11 mouse cellular contexts compared by ENCODE assay signal in genomic region chr7:144081963-144082362, GRCm38 (mm10).
DNase-seq lines count a peak whose midpoint lies in the region; ATAC-seq lines count a peak whose summit lies in the region.
"Had no signal": no experiment of that assay in that cellular context is flagged by ENCODE, and none has a peak within 500 bp of the region (broad histone marks: within the 10 kb centered on the region; RNA-seq: fewer than 3 reads in every experiment).

No protein-coding gene starts in this region.

- no peaks in the 10 kb centered on the region for H3K36me3 ChIP-seq in lung, embryonic 15.5 days
- H3K36me3 ChIP-seq: heart, embryonic 15.5 days; stomach, embryonic 15.5 days had no signal

- H3K4me1 ChIP-seq in lung, embryonic 15.5 days: no peaks in the 10 kb centered on the region
- H3K4me1 ChIP-seq: heart, embryonic 15.5 days; stomach, embryonic 15.5 days had no signal

- H3K4me2 ChIP-seq in lung, embryonic 15.5 days: no peak overlapping the region
- H3K4me2 ChIP-seq: heart, embryonic 15.5 days; stomach, embryonic 15.5 days had no signal

- DNase-seq in heart, postnatal 4 days: peak; percentile 14
- DNase-seq in heart, adult 18-20 months: no peak
- no peak for DNase-seq in lung, postnatal 14 days
- DNase-seq in cerebellum, postnatal 14 days: peak; percentile 24 to 54
- peak; percentile 7 for DNase-seq in lung, postnatal 36 days
- no peak for DNase-seq in thymus, postnatal 4 days

- H3K9ac ChIP-seq in lung, embryonic 15.5 days: no peak overlapping the region
- H3K9ac ChIP-seq: heart, embryonic 15.5 days; stomach, embryonic 15.5 days had no signal

- no peak overlapping the region for H3K27ac ChIP-seq in lung, embryonic 15.5 days
- H3K27ac ChIP-seq: heart, embryonic 15.5 days; kidney, postnatal 0 days; macrophage; stomach, embryonic 15.5 days had no signal

- H3K9me3 ChIP-seq in lung, embryonic 15.5 days: no peaks in the 10 kb centered on the region
- H3K9me3 ChIP-seq: heart, embryonic 15.5 days; stomach, embryonic 15.5 days had no signal

- WGBS in lung, embryonic 15.5 days: 80% methylated on average over 2 of the region's 2 CpGs

- no peak overlapping the region for H3K4me3 ChIP-seq in lung, embryonic 15.5 days
- H3K4me3 ChIP-seq: heart, embryonic 15.5 days; stomach, embryonic 15.5 days had no signal

- ATAC-seq in lung, embryonic 15.5 days (ENCODE audit: borderline replicate concordance, extremely low read depth, low FRiP score, low TSS enrichment): peak; percentile 45; the same call in 1 of the 2 replicates

- H3K27me3 ChIP-seq in lung, embryonic 15.5 days: no peaks in the 10 kb centered on the region
- H3K27me3 ChIP-seq: heart, embryonic 15.5 days; stomach, embryonic 15.5 days had no signal

Comparison
In these comparisons a context has a peak if more than half of its experiments do, and no peak if none do; other contexts are left out.
1. DNase-seq: peak in heart, postnatal 4 days (single experiment), cerebellum, postnatal 14 days (2 of 2) and lung, postnatal 36 days (single experiment); none in heart, adult 18-20 months (0 of 2), lung, postnatal 14 days (single experiment) and thymus, postnatal 4 days (single experiment).